Mouse (Mus musculus) retina, postnatal 7 days (tissue): ENCODE data around the gene Prl5a1.

Experiments used
- DNase-seq: peaks from one replicate; pipeline ENCODE4 v3.0.0-alpha.2; 2012; ENCODE audit warnings: low read depth, low spot score

Gene Prl5a1

GRCm38 (mm10) chr13:28142184-28142583 is at the start of gene Prl5a1:
TSS of gene Prl5a1 (plus strand) at chr13:28142484.
- DNase-seq = no peak

DNA sequence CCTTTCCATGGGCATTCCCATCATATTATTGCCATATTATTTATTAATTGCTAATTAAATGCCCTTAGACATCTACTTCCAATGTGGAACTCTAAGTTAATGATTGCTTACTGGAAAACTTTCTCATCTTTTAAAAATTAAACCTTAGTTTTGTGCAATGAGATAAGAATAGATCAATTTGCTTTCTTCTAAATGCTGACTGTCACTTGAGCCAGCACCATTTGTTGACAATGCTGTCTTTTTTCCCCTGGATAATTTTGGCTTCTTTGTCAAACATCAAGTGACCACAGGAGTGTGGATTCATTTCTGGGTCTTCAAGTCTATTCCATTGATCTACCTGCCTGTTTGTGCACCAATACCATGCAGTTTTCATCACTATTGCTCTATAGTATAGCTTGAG is 46.1 kb upstream of the Prl5a1 start:
- no peak for DNase-seq

GRCm38 (mm10) chr13:28108536-28108935 is 33.7 kb upstream of the Prl5a1 start:
- DNase-seq = no peak

DNA sequence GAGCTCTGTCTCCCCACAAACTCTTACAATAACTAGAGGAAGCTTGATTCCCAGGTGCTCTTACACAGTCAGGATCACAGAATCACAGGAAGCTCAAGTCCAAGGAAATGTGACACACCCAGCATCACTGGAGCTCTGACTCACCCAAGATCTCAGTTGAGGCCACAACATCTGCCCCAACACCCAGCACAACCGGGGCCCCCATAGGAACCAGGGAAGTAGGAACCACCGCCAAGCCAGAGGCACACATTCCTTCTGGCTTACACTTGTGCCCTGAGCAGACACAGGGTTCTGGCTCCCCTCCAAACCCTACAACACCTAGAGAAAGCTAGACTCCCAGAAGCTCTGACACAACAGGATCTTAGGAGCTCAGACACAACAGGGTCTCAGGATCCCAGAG is 9.5 kb upstream of the Prl5a1 start:
- no peak for DNase-seq

DNA sequence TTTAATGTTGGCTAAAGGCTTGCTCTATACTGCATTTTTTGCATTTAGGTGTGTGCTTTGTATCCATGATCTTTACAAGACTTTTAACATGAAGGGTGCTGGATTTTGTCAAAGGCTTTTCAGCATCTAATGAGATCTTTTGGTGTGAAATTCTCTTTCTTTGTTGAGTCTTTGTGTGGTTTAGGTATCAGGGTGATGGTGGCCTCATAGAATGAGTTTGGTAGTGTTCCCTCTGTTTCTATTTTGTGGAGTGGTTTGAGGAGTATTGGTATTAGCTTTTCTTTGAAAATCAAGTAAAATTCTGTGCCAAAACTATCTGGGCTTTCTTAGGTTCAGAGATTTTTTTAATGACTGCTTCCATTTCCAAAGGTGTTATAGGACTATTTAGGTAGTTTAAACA is 6.5 kb upstream of the Prl5a1 start:
- no peak for DNase-seq
